Mouse (Mus musculus) common myeloid progenitor, adult 5-6 weeks (primary cell): ENCODE measurements at regions not wholly inside any gene's neighbourhood (a gene's known extent, or its start where the extent isn't known, plus 50 kb on each side); places are given as distances from the start of the nearest gene placed in this dataset.

Experiments used
- ATAC-seq: replicated peaks from 2 replicates; pipeline ENCODE4 v1.8.0; 2016; ENCODE audit warnings: low read depth, mild to moderate bottlenecking, moderate TSS enrichment, inconsistent platforms; ENCODE audit not compliant: poor library complexity, severe bottlenecking

GRCm38 (mm10) chr15:64515179-64515578, 302.3 kb upstream of the Gm21798 start:
- ATAC-seq, result no peak

- ATAC-seq, result peak; percentile 80
These were observed 298.3 kb upstream of the Gm21798 start for GRCm38 (mm10) chr15:64519207-64519628.

GRCm38 (mm10) chr15:64520568-64520967, 296.9 kb upstream of the Gm21798 start:
- ATAC-seq, result no peak

GRCm38 (mm10) chr15:64532260-64533120, 285.0 kb upstream of the Gm21798 start:
- ATAC-seq, result no peak

GRCm38 (mm10) chr15:64533169-64533795, 284.2 kb upstream of the Gm21798 start:
- ATAC-seq, result no peak

GRCm38 (mm10) chr15:64534166-64534565, 283.3 kb upstream of the Gm21798 start:
- ATAC-seq, result no peak

- no peak for ATAC-seq
These were observed 282.3 kb upstream of the Gm21798 start for GRCm38 (mm10) chr15:64535160-64535559.

- no peak for ATAC-seq
These were observed 276.1 kb upstream of the Gm21798 start for GRCm38 (mm10) chr15:64541395-64541794.

GRCm38 (mm10) chr15:64542250-64542901, 275.1 kb upstream of the Gm21798 start:
- no peak for ATAC-seq

- no peak for ATAC-seq
These were observed 274.6 kb upstream of the Gm21798 start for GRCm38 (mm10) chr15:64542908-64543307.

- no peak for ATAC-seq
These were observed 271.5 kb upstream of the Gm21798 start for GRCm38 (mm10) chr15:64546035-64546434.

GRCm38 (mm10) chr15:64557540-64557939, 260.0 kb upstream of the Gm21798 start:
- no peak for ATAC-seq

- ATAC-seq, result no peak
These were observed 259.3 kb upstream of the Gm21798 start for GRCm38 (mm10) chr15:64558220-64558619.

- no peak for ATAC-seq
These were observed 254.9 kb upstream of the Gm21798 start for GRCm38 (mm10) chr15:64562431-64563111.

GRCm38 (mm10) chr15:64564703-64565102, 252.8 kb upstream of the Gm21798 start:
- ATAC-seq, result no peak

- ATAC-seq, result no peak
These were observed 240.5 kb upstream of the Gm21798 start for GRCm38 (mm10) chr15:64576891-64577535.

GRCm38 (mm10) chr15:64578991-64579390, 238.5 kb upstream of the Gm21798 start:
- no peak for ATAC-seq

GRCm38 (mm10) chr15:64580481-64580880, 237.0 kb upstream of the Gm21798 start:
- no peak for ATAC-seq

- ATAC-seq, result no peak
These were observed 236.4 kb upstream of the Gm21798 start for GRCm38 (mm10) chr15:64581046-64581445.

GRCm38 (mm10) chr15:64584129-64584528, 233.4 kb upstream of the Gm21798 start:
- no peak for ATAC-seq
